Mouse (Mus musculus) embryo, embryonic 11.5 days (tissue): ENCODE results near the gene Gm10553.
"Not testable (repeated sequence)": the region's sequence is repeated elsewhere in the genome, so short reads cannot be mapped to it uniquely, and the experiment has no call there.

Experiments used
- DNase-seq: peaks from one replicate; pipeline ENCODE4 v3.0.0-alpha.2; 2012; ENCODE audit warnings: low read depth, low spot score

Gene Gm10553

GRCm38 (mm10) chr1:85099864-85100263, at the start of gene Gm10553:
Gene Gm10553, plus strand, starts transcription at chr1:85100164.
- DNase-seq: not testable (repeated sequence)

GRCm38 (mm10) chr1:85071690-85072089, 28.3 kb upstream of the Gm10553 start:
- not testable (repeated sequence) for DNase-seq

GRCm38 (mm10) chr1:85073099-85073498, 26.9 kb upstream of the Gm10553 start:
- DNase-seq: not testable (repeated sequence)

- not testable (repeated sequence) for DNase-seq
Observed at GRCm38 (mm10) chr1:85084803-85085202, 15.2 kb upstream of the Gm10553 start.

GRCm38 (mm10) chr1:85086211-85086610, 13.8 kb upstream of the Gm10553 start:
- not testable (repeated sequence) for DNase-seq

- DNase-seq: not testable (repeated sequence)
Observed at GRCm38 (mm10) chr1:85092169-85092568, 7.8 kb upstream of the Gm10553 start.

- DNase-seq: not testable (repeated sequence)
Observed at GRCm38 (mm10) chr1:85093011-85093572, 6.9 kb upstream of the Gm10553 start.

- not testable (repeated sequence) for DNase-seq
Observed at GRCm38 (mm10) chr1:85099081-85099480, 883 bp upstream of the Gm10553 start.

- DNase-seq: not testable (repeated sequence)
Observed at GRCm38 (mm10) chr1:85101754-85102153, 1.8 kb downstream of the Gm10553 start.

- DNase-seq: not testable (repeated sequence)
Observed at GRCm38 (mm10) chr1:85105336-85105735, 5.4 kb downstream of the Gm10553 start.

- not testable (repeated sequence) for DNase-seq
Observed at GRCm38 (mm10) chr1:85106013-85106412, 6.0 kb downstream of the Gm10553 start.

- not testable (repeated sequence) for DNase-seq
Observed at GRCm38 (mm10) chr1:85109753-85110152, 9.8 kb downstream of the Gm10553 start, which contains the start of gene A530032D15Rik. Gene A530032D15Rik, minus strand, starts transcription at chr1:85109853.

- not testable (repeated sequence) for DNase-seq
Observed at GRCm38 (mm10) chr1:85110876-85111275, 10.9 kb downstream of the Gm10553 start.

- DNase-seq: not testable (repeated sequence)
Observed at GRCm38 (mm10) chr1:85111572-85111971, 11.6 kb downstream of the Gm10553 start.

GRCm38 (mm10) chr1:85112266-85112665, 12.3 kb downstream of the Gm10553 start:
- not testable (repeated sequence) for DNase-seq

- not testable (repeated sequence) for DNase-seq
Observed at GRCm38 (mm10) chr1:85112889-85113288, 12.9 kb downstream of the Gm10553 start.

- not testable (repeated sequence) for DNase-seq
Observed at GRCm38 (mm10) chr1:85114078-85114477, 14.1 kb downstream of the Gm10553 start.

GRCm38 (mm10) chr1:85114666-85115402, 14.9 kb downstream of the Gm10553 start:
- DNase-seq: not testable (repeated sequence)

GRCm38 (mm10) chr1:85117537-85117936, 17.6 kb downstream of the Gm10553 start:
- DNase-seq: not testable (repeated sequence)

- not testable (repeated sequence) for DNase-seq
Observed at GRCm38 (mm10) chr1:85118341-85118740, 18.4 kb downstream of the Gm10553 start.

- DNase-seq: not testable (repeated sequence)
Observed at GRCm38 (mm10) chr1:85121841-85122240, 21.9 kb downstream of the Gm10553 start.

GRCm38 (mm10) chr1:85133671-85134070, 33.7 kb downstream of the Gm10553 start:
- not testable (repeated sequence) for DNase-seq
